Mouse (Mus musculus) olfactory bulb, adult 2 months (tissue): ENCODE results near the gene Wnt8b.

Source experiments
- CTCF ChIP-seq: fragments of 200-500 bp; IDR thresholded peaks from 2 replicates; pipeline ENCODE4 v1.5.1; 2012; ENCODE audit warnings: low read depth, mild to moderate bottlenecking, low read length, moderate library complexity; ENCODE audit not compliant: insufficient read depth
- POLR2A ChIP-seq: fragments of 200-500 bp; IDR thresholded peaks from 2 replicates; pipeline ENCODE4 v1.6.1; 2012; ENCODE audit warnings: mild to moderate bottlenecking, low read depth, low read length, moderate library complexity; ENCODE audit not compliant: insufficient read depth

DNA sequence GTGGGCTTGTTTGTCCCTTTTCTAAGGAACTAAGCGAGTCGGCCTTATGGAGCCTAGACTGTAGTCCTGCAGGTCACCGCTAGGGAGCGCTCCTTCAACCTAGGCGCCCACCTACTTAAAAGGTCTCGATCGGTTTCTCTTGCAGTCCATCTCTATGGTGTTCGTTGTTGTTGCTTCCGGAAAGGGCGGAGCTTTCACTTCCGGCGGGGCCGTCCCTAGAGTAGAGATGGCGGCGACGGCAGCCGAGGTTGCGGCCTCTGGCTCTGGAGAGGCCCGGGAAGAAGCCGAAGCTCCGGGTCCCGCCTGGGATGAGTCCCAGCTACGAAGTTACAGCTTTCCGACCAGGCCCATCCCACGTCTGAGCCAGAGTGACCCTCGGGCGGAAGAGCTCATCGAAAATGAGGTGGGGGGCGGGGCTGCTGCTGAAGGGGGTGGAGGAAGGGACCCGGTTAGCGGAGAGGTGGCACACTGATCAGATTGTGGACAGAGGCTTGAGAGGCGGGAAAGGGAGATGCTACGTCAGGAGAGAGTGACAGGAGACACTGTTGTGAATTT lies 69.5 kb downstream of the Wnt8b start, which contains the start of gene Hif1an:
- TF ChIP-seq CTCF (peak; percentile 71), POLR2A (peak; percentile 84)
